In genomic region chr3:82875671-82876371, GRCm38 (mm10) we compare ENCODE assay signal across 8 mouse cellular contexts. TPM values are rescaled to one million over a fixed set of nuclear protein-coding genes. Genes with fewer than 3 reads are reported as not detected.
DNase-seq lines count a peak whose midpoint lies in the region; ATAC-seq and TF ChIP-seq lines count a peak whose summit lies in the region.

No protein-coding gene starts in this region.

- H3K27me3 ChIP-seq in heart, embryonic 14.5 days (ENCODE audit: control insufficient read depth, insufficient read depth, low read length) = peaks cover 25% of the 10 kb centered on the region
- H3K27me3 ChIP-seq in liver, postnatal 0 days (ENCODE audit: insufficient read depth, low read length) = peaks cover 13% of the 10 kb centered on the region

- peaks cover 3 to 6% of the 10 kb centered on the region in 2 experiments; a peak in 2 of 4 replicates for H3K4me1 ChIP-seq in heart, embryonic 14.5 days (ENCODE audit: control insufficient read depth in 2 of 2, insufficient read depth in 2 of 2, low read length in 2 of 2)
- no peaks in the 10 kb centered on the region for H3K4me1 ChIP-seq in cortical plate, adult 2 months (ENCODE audit: control insufficient read depth, insufficient read depth, low read length)
- peaks cover 4% of the 10 kb centered on the region; the same call in 1 of the 2 replicates for H3K4me1 ChIP-seq in liver, postnatal 0 days (ENCODE audit: insufficient read depth)

- WGBS in heart, embryonic 14.5 days = 23% methylated on average over 59 of the region's 69 CpGs
- 27% methylated on average over 35 of the region's 69 CpGs for WGBS in liver, postnatal 0 days (ENCODE audit: insufficient replicate concordance)

- DNase-seq in heart, adult 11 months = no peak
- DNase-seq in heart, postnatal 14 days = peak; percentile 3 to 10
- DNase-seq in liver, postnatal 0 days = peak; percentile 13
- no peak for DNase-seq in spleen, postnatal 36 days (ENCODE audit: low spot score in 2 of 2)
- DNase-seq in layer of hippocampus, adult 11-12 months (ENCODE audit: low spot score) = no peak
- no peak for DNase-seq in left cerebral cortex, adult 8-10 months (ENCODE audit: low spot score in 2 of 2)

- no peaks in the 10 kb centered on the region for H3K36me3 ChIP-seq in heart, embryonic 14.5 days (ENCODE audit: control insufficient read depth, insufficient read depth, low read length)
- no peaks in the 10 kb centered on the region for H3K36me3 ChIP-seq in liver, postnatal 0 days (replicated peaks; ENCODE audit: insufficient read depth, low read length)

- ATAC-seq in heart, embryonic 14.5 days (ENCODE audit: insufficient number of reproducible peaks, insufficient read depth, low FRiP score, low read depth) = no peak; the same call in 1 of the 2 replicates
- no peak for ATAC-seq in liver, postnatal 0 days

- H3K27ac ChIP-seq in heart, embryonic 14.5 days (replicated peaks in 1 of 2; ENCODE audit: control insufficient read depth in 1 of 2, insufficient read depth in 1 of 2, low read depth in 2 of 2, low read length in 2 of 2) = no peak overlapping the region
- H3K27ac ChIP-seq in cortical plate, adult 2 months (ENCODE audit: insufficient read depth, low read length) = no peak overlapping the region
- no peak overlapping the region for H3K27ac ChIP-seq in liver, postnatal 0 days (ENCODE audit: low read depth)

- no peak for TF ChIP-seq EP300 in liver, postnatal 0 days (IDR thresholded peaks at IDR 0.05; ENCODE audit: low read depth)

- H3K9ac ChIP-seq in heart, embryonic 14.5 days (ENCODE audit: low read length) = peak overlapping the region; percentile 38; the same call in 1 of the 2 replicates
- H3K9ac ChIP-seq in liver, postnatal 0 days (replicated peaks) = no peak overlapping the region; the same call in 1 of the 2 replicates

- peaks cover 3% of the 10 kb centered on the region; the same call in 1 of the 2 replicates for H3K9me3 ChIP-seq in heart, embryonic 14.5 days (ENCODE audit: control insufficient read depth, low read length)
- peaks cover 4% of the 10 kb centered on the region; the same call in 1 of the 2 replicates for H3K9me3 ChIP-seq in liver, postnatal 0 days (ENCODE audit: low read length)

- intact Hi-C loops in heart, postnatal 14 days (cut with DNase I) = loop anchor here (2.0 to 5.0 kb wide), 2 partner anchors 119 to 176 kb away; no protein-coding TSS in a partner anchor

- TF ChIP-seq POLR2A in cortical plate, adult 2 months (IDR thresholded peaks at IDR 0.05; ENCODE audit: extremely low read depth, insufficient read depth, low read length) = no peak

- H3K4me2 ChIP-seq in heart, embryonic 14.5 days (ENCODE audit: low read length) = peak overlapping the region; percentile 65
- peak overlapping the region; percentile 50 for H3K4me2 ChIP-seq in liver, postnatal 0 days (ENCODE audit: low read depth, low read length)

- peak overlapping the region; percentile 34 to 40 for H3K4me3 ChIP-seq in heart, embryonic 14.5 days (ENCODE audit: control insufficient read depth in 1 of 2, insufficient read depth in 1 of 2, low read depth in 1 of 2, low read length in 2 of 2)
- H3K4me3 ChIP-seq in cortical plate, adult 2 months (ENCODE audit: insufficient read depth, low read length) = peak overlapping the region; percentile 10; the same call in 1 of the 2 replicates
- peak overlapping the region; percentile 31 for H3K4me3 ChIP-seq in liver, postnatal 0 days (ENCODE audit: low read depth, low read length)

- no peak for TF ChIP-seq CTCF in cortical plate, adult 2 months (IDR thresholded peaks at IDR 0.05; ENCODE audit: extremely low read depth, insufficient read depth, low read length)
- TF ChIP-seq CTCF in liver, postnatal 0 days (IDR thresholded peaks at IDR 0.05; ENCODE audit: low read depth) = no peak

RNA-seq across cellular contexts. Expression of gene Rbm46, which starts 0.5 kb away (rescaled TPM):
- polyA plus RNA-seq in heart, embryonic 14.5 days (2014; fragmentation: Nextera tagmentation; extraction: Ambion mirVana) = 1.7 and 2.0 TPM in 2 replicates
- 0.23 and 0.26 TPM in 2 replicates for polyA plus RNA-seq in cortical plate, adult 2 months (2012; rRNA removed)
- under 1 TPM; 0.43 to 0.59 TPM for total RNA-seq in heart, postnatal 14 days (2021)
- 0.90 and 0.96 TPM in 2 replicates for polyA plus RNA-seq in liver, postnatal 0 days (2015; fragmentation: Nextera tagmentation; extraction: Ambion mirVana)
- under 1 TPM; 0.35 to 0.59 (median 0.46) TPM for total RNA-seq in left cerebral cortex, adult 8-10 months (2022)

RNA-seq across cellular contexts. Expression of gene Lrat, which starts 28.0 kb away (rescaled TPM):
- 0.05 and 0.23 TPM in 2 replicates for polyA plus RNA-seq in heart, embryonic 14.5 days (2014; fragmentation: Nextera tagmentation; extraction: Ambion mirVana)
- polyA plus RNA-seq in cortical plate, adult 2 months (2012; rRNA removed) = 0.04 and 0.08 TPM in 2 replicates
- total RNA-seq in heart, postnatal 14 days (2021) = under 1 TPM; 0.32 to 0.33 TPM
- 3.3 and 3.6 TPM in 2 replicates for polyA plus RNA-seq in liver, postnatal 0 days (2015; fragmentation: Nextera tagmentation; extraction: Ambion mirVana)
- under 1 TPM; 0.07 to 0.14 (median 0.12) TPM for total RNA-seq in left cerebral cortex, adult 8-10 months (2022)

Comparison
In these comparisons a context has a peak if more than half of its experiments do, and no peak if none do; other contexts are left out.
1. DNase-seq: peak in heart, postnatal 14 days (2 of 2) and liver, postnatal 0 days (single experiment); none in heart, adult 11 months (single experiment), spleen, postnatal 36 days (0 of 2), layer of hippocampus, adult 11-12 months (single experiment) and left cerebral cortex, adult 8-10 months (0 of 2).
2. Peak in every context shown above with its lines, with median percentiles within 50 percentile points of each other: H3K4me3 ChIP-seq.